Mouse (Mus musculus) hindbrain, embryonic 14.5 days (tissue): Measurements from ENCODE around the gene Nat14. TPM values are rescaled to one million over a fixed set of nuclear protein-coding genes. Genes with fewer than 3 reads are reported as not detected.

ENCODE experiments used
- ATAC-seq: fragments of 200-750 bp; cut with Nextera tagmentation; 2 replicates; pipeline ENCODE4 v1.8.0; 2017; ENCODE audit warnings: moderate number of reproducible peaks, mild to moderate bottlenecking, moderate TSS enrichment, moderate library complexity; ENCODE audit not compliant: low FRiP score
- DNase-seq: peaks from one replicate; pipeline ENCODE4 v3.0.0-alpha.2; 2015; ENCODE audit warnings: low spot score
- H3K27ac ChIP-seq: fragments of 300-500 bp; sonication (generic); 2 replicates; pipeline ENCODE4 v1.5.1; 2014; ENCODE audit warnings: mild to moderate bottlenecking, moderate library complexity
- H3K27me3 ChIP-seq: fragments of 300-500 bp; sonication (generic); 2 replicates; pipeline ENCODE4 v1.6.1; 2014; ENCODE audit warnings: mild to moderate bottlenecking, low read length, mixed read lengths; ENCODE audit not compliant: control insufficient read depth, insufficient read depth
- H3K36me3 ChIP-seq: fragments of 300-500 bp; sonication (generic); replicated peaks from 2 replicates; pipeline ENCODE4 v1.6.1; 2014; ENCODE audit not compliant: control insufficient read depth, insufficient read depth
- H3K4me1 ChIP-seq: fragments of 300-500 bp; sonication (generic); replicated peaks from 2 replicates; pipeline ENCODE4 v1.6.1; 2014; ENCODE audit warnings: antibody characterized with exemption, low read length, mixed read lengths; ENCODE audit not compliant: control insufficient read depth, insufficient read depth
- H3K4me2 ChIP-seq: fragments of 300-500 bp; sonication (generic); replicated peaks from 2 replicates; pipeline ENCODE4 v1.6.1; 2014; ENCODE audit warnings: mild to moderate bottlenecking, moderate library complexity
- H3K4me3 ChIP-seq: fragments of 300-500 bp; sonication (generic); replicated peaks from 2 replicates; pipeline ENCODE4 v1.5.1; 2014; ENCODE audit warnings: mild to moderate bottlenecking, low read length
- H3K9ac ChIP-seq: fragments of 300-500 bp; sonication (generic); 2 replicates; pipeline ENCODE4 v1.6.1; 2014
- H3K9me3 ChIP-seq: fragments of 300-500 bp; sonication (generic); 2 replicates; pipeline ENCODE4 v1.6.1; 2016; ENCODE audit warnings: low read length; ENCODE audit not compliant: control insufficient read depth
- WGBS: fragments of 180-500 bp; shearing (Covaris S2); extraction: QIAGEN DNeasy Blood & Tissue Kit; methylation state at CpG from one replicate; pipeline ENCODE4 v1.1.7; 2014; 5-methylcytosine and 5-hydroxymethylcytosine counted together
- polyA plus RNA-seq: library from polyadenylated mRNA; unstranded; fragments of >200 nt; fragmentation: Nextera tagmentation; extraction: Ambion mirVana; gene quantifications from 2 replicates; pipeline ENCODE4 v1.2.1, GENCODE M21; 2014

The Nat14 gene
- polyA plus RNA-seq, 1 experiment from 2014 or later = 23.6 TPM

- no peaks in the 10 kb centered on the region for H3K27me3 ChIP-seq
- no peak for ATAC-seq
- H3K4me1 ChIP-seq = no peaks in the 10 kb centered on the region
- no peak overlapping the region for H3K4me3 ChIP-seq
- no peaks in the 10 kb centered on the region for H3K9me3 ChIP-seq
- 74% methylated on average over 4 of the region's 4 CpGs for WGBS
- H3K27ac ChIP-seq = no peak overlapping the region
- H3K4me2 ChIP-seq = no peak overlapping the region
- no peak for DNase-seq
- H3K36me3 ChIP-seq = no peaks in the 10 kb centered on the region
- no peak overlapping the region for H3K9ac ChIP-seq
Observed at GRCm38 (mm10) chr7:4934160-4934914, 12.5 kb downstream of the Nat14 start.

- no peaks in the 10 kb centered on the region for H3K4me1 ChIP-seq
- H3K36me3 ChIP-seq = no peaks in the 10 kb centered on the region
- H3K9me3 ChIP-seq = no peaks in the 10 kb centered on the region
- H3K27ac ChIP-seq = no peak overlapping the region
- H3K9ac ChIP-seq = no peak overlapping the region
- no peak overlapping the region for H3K4me3 ChIP-seq
- H3K4me2 ChIP-seq = no peak overlapping the region
- ATAC-seq (no peak), DNase-seq (no peak)
- WGBS = 77% methylated on average over 10 of the region's 10 CpGs
- H3K27me3 ChIP-seq = no peaks in the 10 kb centered on the region
Observed at GRCm38 (mm10) chr7:4936832-4937231, 15.0 kb downstream of the Nat14 start.

GRCm38 (mm10) chr7:4937392-4937791, 15.6 kb downstream of the Nat14 start:
- no peak for DNase-seq
- WGBS = 81% methylated on average over 10 of the region's 11 CpGs

GRCm38 (mm10) chr7:4938456-4938855, 16.6 kb downstream of the Nat14 start:
- peak; percentile 57 for DNase-seq
- Histone ChIP-seq H3K9me3 (no peaks in the 10 kb centered on the region), H3K4me1 (no peaks in the 10 kb centered on the region), H3K36me3 (no peaks in the 10 kb centered on the region), H3K27ac (no peak overlapping the region), H3K4me3 (no peak overlapping the region), H3K27me3 (no peaks in the 10 kb centered on the region), H3K4me2 (no peak overlapping the region), H3K9ac (no peak overlapping the region)
- 37% methylated on average over 2 of the region's 2 CpGs for WGBS
- ATAC-seq = no peak

More at GRCm38 (mm10) chr7:4937392-4937791, 15.6 kb downstream of the Nat14 start:
- Histone ChIP-seq H3K36me3 (no peaks in the 10 kb centered on the region), H3K9me3 (no peaks in the 10 kb centered on the region), H3K4me3 (no peak overlapping the region), H3K4me2 (no peak overlapping the region), H3K9ac (no peak overlapping the region), H3K4me1 (no peaks in the 10 kb centered on the region), H3K27me3 (no peaks in the 10 kb centered on the region), H3K27ac (no peak overlapping the region)
- no peak for ATAC-seq

GRCm38 (mm10) chr7:4940068-4940479, 18.2 kb downstream of the Nat14 start:
- peak; percentile 54 for ATAC-seq

GRCm38 (mm10) chr7:4942673-4943072, 20.8 kb downstream of the Nat14 start:
- 46% methylated on average over 5 of the region's 5 CpGs for WGBS
- no peak for ATAC-seq

More at GRCm38 (mm10) chr7:4940068-4940479, 18.2 kb downstream of the Nat14 start:
- Histone ChIP-seq H3K4me3 (no peak overlapping the region), H3K4me1 (no peaks in the 10 kb centered on the region), H3K27me3 (no peaks in the 10 kb centered on the region), H3K4me2 (no peak overlapping the region), H3K27ac (no peak overlapping the region), H3K9ac (no peak overlapping the region), H3K36me3 (no peaks in the 10 kb centered on the region), H3K9me3 (no peaks in the 10 kb centered on the region)
- peak; percentile 85 for DNase-seq
- WGBS = 24% methylated on average over 9 of the region's 9 CpGs

GRCm38 (mm10) chr7:4943223-4943815, 21.5 kb downstream of the Nat14 start:
- DNase-seq = peak; percentile 89
- H3K36me3 ChIP-seq = no peaks in the 10 kb centered on the region
- H3K9me3 ChIP-seq = no peaks in the 10 kb centered on the region
- H3K4me2 ChIP-seq = peak overlapping the region; percentile 44
- peak overlapping the region; percentile 25 for H3K4me3 ChIP-seq
- peak; percentile 57; the same call in 1 of the 2 replicates for ATAC-seq
- H3K9ac ChIP-seq = no peak overlapping the region
- H3K4me1 ChIP-seq = no peaks in the 10 kb centered on the region
- no peaks in the 10 kb centered on the region for H3K27me3 ChIP-seq
- H3K27ac ChIP-seq = no peak overlapping the region
- 23% methylated on average over 15 of the region's 15 CpGs for WGBS

More at GRCm38 (mm10) chr7:4942673-4943072, 20.8 kb downstream of the Nat14 start:
- Histone ChIP-seq H3K4me2 (no peak overlapping the region), H3K27me3 (no peaks in the 10 kb centered on the region), H3K9me3 (no peaks in the 10 kb centered on the region), H3K27ac (no peak overlapping the region), H3K4me3 (no peak overlapping the region), H3K4me1 (no peaks in the 10 kb centered on the region), H3K9ac (no peak overlapping the region), H3K36me3 (no peaks in the 10 kb centered on the region)
- DNase-seq = no peak

GRCm38 (mm10) chr7:4947855-4948254, 26.0 kb downstream of the Nat14 start:
- H3K4me3 ChIP-seq = no peak overlapping the region
- no peak overlapping the region for H3K4me2 ChIP-seq
- H3K36me3 ChIP-seq = no peaks in the 10 kb centered on the region
- H3K27me3 ChIP-seq = no peaks in the 10 kb centered on the region
- H3K27ac ChIP-seq = no peak overlapping the region
- no peak for ATAC-seq
- no peaks in the 10 kb centered on the region for H3K9me3 ChIP-seq
- no peak overlapping the region for H3K9ac ChIP-seq
- H3K4me1 ChIP-seq = no peaks in the 10 kb centered on the region
- WGBS = 45% methylated on average over 2 of the region's 2 CpGs
- no peak for DNase-seq

GRCm38 (mm10) chr7:4948386-4948785, 26.6 kb downstream of the Nat14 start:
- ATAC-seq (no peak), DNase-seq (no peak)
- WGBS = 84% methylated on average over 6 of the region's 6 CpGs
- H3K27me3 ChIP-seq = no peaks in the 10 kb centered on the region
- no peaks in the 10 kb centered on the region for H3K4me1 ChIP-seq
- no peak overlapping the region for H3K4me3 ChIP-seq
- no peak overlapping the region for H3K4me2 ChIP-seq
- no peak overlapping the region for H3K27ac ChIP-seq
- no peaks in the 10 kb centered on the region for H3K36me3 ChIP-seq
- H3K9ac ChIP-seq = no peak overlapping the region
- no peaks in the 10 kb centered on the region for H3K9me3 ChIP-seq
